Mouse (Mus musculus) stomach, postnatal 0 days (tissue): ENCODE measurements around the gene 4921539E11Rik. TPM values are rescaled to one million over a fixed set of nuclear protein-coding genes. Genes with fewer than 3 reads are reported as not detected.
A peak's percentile ranks its signal among the peaks of the same experiment; 100 is the strongest.

Source experiments
- ATAC-seq: fragments of 200-750 bp; cut with Nextera tagmentation; 2 replicates; pipeline ENCODE4 v1.8.0; 2017; ENCODE audit not compliant: low FRiP score, low TSS enrichment
- DNase-seq: peaks from one replicate; pipeline ENCODE4 v3.0.0-alpha.2; 2016; ENCODE audit warnings: low spot score
- H3K27ac ChIP-seq: fragments of 300-500 bp; sonication (generic); replicated peaks from 2 replicates; pipeline ENCODE4 v1.5.1; 2014; ENCODE audit warnings: mild to moderate bottlenecking, control low read depth
- H3K27me3 ChIP-seq: fragments of 300-500 bp; sonication (generic); 2 replicates; pipeline ENCODE4 v1.6.1; 2014; ENCODE audit warnings: low read length; ENCODE audit not compliant: control insufficient read depth, insufficient read depth
- H3K36me3 ChIP-seq: fragments of 300-500 bp; sonication (generic); 2 replicates; pipeline ENCODE4 v1.6.1; 2014; ENCODE audit warnings: low read length, mixed read lengths; ENCODE audit not compliant: control insufficient read depth, insufficient read depth
- H3K4me1 ChIP-seq: fragments of 300-500 bp; sonication (generic); replicated peaks from 2 replicates; pipeline ENCODE4 v1.6.1; 2014; ENCODE audit warnings: antibody characterized with exemption; ENCODE audit not compliant: control insufficient read depth, insufficient read depth
- H3K4me2 ChIP-seq: fragments of 300-500 bp; sonication (generic); replicated peaks from 2 replicates; pipeline ENCODE4 v1.6.1; 2014; ENCODE audit warnings: low read depth, mild to moderate bottlenecking, control low read depth, moderate library complexity
- H3K4me3 ChIP-seq: fragments of 300-500 bp; sonication (generic); 2 replicates; pipeline ENCODE4 v1.5.1; 2014; ENCODE audit warnings: low read depth, low read length, control low read depth
- H3K9ac ChIP-seq: fragments of 300-500 bp; sonication (generic); 2 replicates; pipeline ENCODE4 v1.6.1; 2014; ENCODE audit warnings: mild to moderate bottlenecking, low read length, control low read depth, mixed read lengths
- H3K9me3 ChIP-seq: fragments of 300-500 bp; sonication (generic); 2 replicates; pipeline ENCODE4 v1.6.1; 2016; ENCODE audit warnings: low read length; ENCODE audit not compliant: control insufficient read depth
- CTCF ChIP-seq: IDR thresholded peaks from 2 replicates; pipeline ENCODE4 v1.5.1; 2016; ENCODE audit warnings: antibody characterized with exemption, low read depth, mild to moderate bottlenecking, moderate library complexity
- EP300 ChIP-seq: optimal IDR thresholded peaks from 2 replicates; pipeline ENCODE3; 2016; ENCODE audit warnings: antibody characterized with exemption
- WGBS: fragments of 180-500 bp; shearing (Covaris S2); extraction: QIAGEN DNeasy Blood & Tissue Kit; methylation state at CpG from one replicate; pipeline ENCODE4 v1.1.7; 2014; 5-methylcytosine and 5-hydroxymethylcytosine counted together
- polyA plus RNA-seq: library from polyadenylated mRNA; unstranded; fragments of >200 nt; fragmentation: Nextera tagmentation; extraction: Ambion mirVana; gene quantifications from 2 replicates; pipeline ENCODE4 v1.2.1, GENCODE M21; 2015

4921539E11Rik gene
- polyA plus RNA-seq, 1 experiment from 2014 or later: not detected

DNA sequence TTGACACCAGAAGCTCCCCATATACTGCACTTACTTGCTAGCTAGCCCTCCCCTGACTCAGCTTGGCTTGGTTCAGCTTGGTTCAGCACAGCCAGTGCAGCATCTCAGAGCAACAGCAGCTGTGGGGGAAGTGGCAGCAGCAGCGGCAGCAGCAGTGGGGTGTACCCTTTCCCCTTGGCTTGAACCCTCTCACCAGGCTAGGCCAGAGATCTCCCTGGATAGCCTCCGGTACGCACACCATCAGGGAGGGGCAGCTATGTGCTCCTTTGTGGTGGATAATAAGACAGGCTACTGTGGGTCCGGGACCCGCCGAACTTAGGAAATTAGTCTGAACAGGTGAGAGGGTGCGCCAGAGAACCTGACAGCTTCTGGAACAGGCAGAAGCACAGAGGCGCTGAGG is 17.6 kb downstream of the 4921539E11Rik start:
- H3K27ac ChIP-seq: no peak overlapping the region
- H3K4me3 ChIP-seq: no peak overlapping the region
- TF ChIP-seq CTCF: no peak
- no peak for ATAC-seq
- no peaks in the 10 kb centered on the region for H3K9me3 ChIP-seq
- 56% methylated on average over 7 of the region's 8 CpGs for WGBS
- H3K36me3 ChIP-seq: no peaks in the 10 kb centered on the region
- no peaks in the 10 kb centered on the region for H3K27me3 ChIP-seq
- H3K4me1 ChIP-seq: no peaks in the 10 kb centered on the region
- H3K4me2 ChIP-seq: no peak overlapping the region
- H3K9ac ChIP-seq: no peak overlapping the region
- no peak for DNase-seq

- H3K4me2 ChIP-seq: no peak overlapping the region
- no peak overlapping the region for H3K4me3 ChIP-seq
- TF ChIP-seq CTCF: peak; percentile 53
- TF ChIP-seq EP300: no peak
- WGBS: 82% methylated on average over 4 of the region's 4 CpGs
- no peaks in the 10 kb centered on the region for H3K9me3 ChIP-seq
- no peaks in the 10 kb centered on the region for H3K4me1 ChIP-seq
- H3K36me3 ChIP-seq: no peaks in the 10 kb centered on the region
- no peak for ATAC-seq
- no peak for DNase-seq
- H3K27me3 ChIP-seq: no peaks in the 10 kb centered on the region
- H3K9ac ChIP-seq: no peak overlapping the region
- no peak overlapping the region for H3K27ac ChIP-seq
Measured at GRCm38 (mm10) chr4:103269336-103269735, 21.3 kb downstream of the 4921539E11Rik start.

GRCm38 (mm10) chr4:103265166-103265565 is 25.5 kb downstream of the 4921539E11Rik start:
- no peak overlapping the region; the same call in 1 of the 2 replicates for H3K27ac ChIP-seq
- no peaks in the 10 kb centered on the region for H3K36me3 ChIP-seq
- WGBS: 42% methylated on average over 2 of the region's 2 CpGs
- H3K4me2 ChIP-seq: no peak overlapping the region
- TF ChIP-seq EP300 (no peak), CTCF (no peak)
- H3K9ac ChIP-seq: no peak overlapping the region
- ATAC-seq: peak; percentile 92
- DNase-seq: peak; percentile 58
- no peaks in the 10 kb centered on the region for H3K9me3 ChIP-seq
- H3K27me3 ChIP-seq: no peaks in the 10 kb centered on the region
- 0 out of 2 replicates have a peak, but pooled peaks cover 3% of the 10 kb centered on the region for H3K4me1 ChIP-seq
- H3K4me3 ChIP-seq: no peak overlapping the region

- DNase-seq (peak; percentile 43), ATAC-seq (peak; percentile 91)
- no peak overlapping the region for H3K4me3 ChIP-seq
- H3K36me3 ChIP-seq: no peaks in the 10 kb centered on the region
- no peaks in the 10 kb centered on the region for H3K27me3 ChIP-seq
- WGBS: 14% methylated on average over 8 of the region's 8 CpGs
- TF ChIP-seq EP300 (no peak), CTCF (no peak)
- 0 out of 2 replicates have a peak, but pooled peaks cover 3% of the 10 kb centered on the region for H3K4me1 ChIP-seq
- no peak overlapping the region for H3K9ac ChIP-seq
- no peaks in the 10 kb centered on the region for H3K9me3 ChIP-seq
- peak overlapping the region; percentile 49; the same call in 1 of the 2 replicates for H3K27ac ChIP-seq
- no peak overlapping the region for H3K4me2 ChIP-seq
Measured at GRCm38 (mm10) chr4:103263812-103264396, 26.8 kb downstream of the 4921539E11Rik start.

DNA sequence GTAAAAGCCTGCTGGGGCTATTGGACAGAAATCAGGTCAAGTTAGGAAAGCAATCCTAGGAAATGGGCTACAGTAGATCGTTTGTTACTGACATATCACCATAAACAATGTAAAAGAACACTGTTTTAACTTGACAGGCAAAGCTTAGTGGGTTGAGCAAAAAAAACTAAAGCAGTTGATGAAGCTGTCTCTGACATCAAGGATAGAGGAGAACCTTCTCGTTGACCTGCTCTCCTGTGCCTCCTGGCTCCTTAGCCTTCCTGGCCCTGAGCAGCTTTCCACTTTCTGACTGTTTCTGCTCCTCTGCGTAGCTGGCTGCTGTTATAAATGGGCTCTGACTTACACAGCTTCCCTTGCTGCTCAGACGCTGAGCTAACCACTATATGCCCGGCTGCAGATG is 27.3 kb downstream of the 4921539E11Rik start:
- H3K9me3 ChIP-seq: no peaks in the 10 kb centered on the region
- H3K9ac ChIP-seq: no peak overlapping the region
- no peak for ATAC-seq
- no peak for DNase-seq
- H3K27me3 ChIP-seq: no peaks in the 10 kb centered on the region
- H3K27ac ChIP-seq: peak overlapping the region; percentile 49; the same call in 1 of the 2 replicates
- H3K4me1 ChIP-seq: 0 out of 2 replicates have a peak, but pooled peaks cover 3% of the 10 kb centered on the region
- no peaks in the 10 kb centered on the region for H3K36me3 ChIP-seq
- 11% methylated on average over 5 of the region's 5 CpGs for WGBS
- TF ChIP-seq CTCF (no peak), EP300 (no peak)
- H3K4me2 ChIP-seq: 0 out of 2 replicates have a peak overlapping the region, but pooled peaks have one; percentile 8
- no peak overlapping the region for H3K4me3 ChIP-seq

- Histone ChIP-seq H3K4me2 (no peak overlapping the region), H3K36me3 (no peaks in the 10 kb centered on the region), H3K4me1 (0 out of 2 replicates have a peak, but pooled peaks cover 3% of the 10 kb centered on the region), H3K4me3 (no peak overlapping the region), H3K27me3 (no peaks in the 10 kb centered on the region), H3K9me3 (no peaks in the 10 kb centered on the region), H3K9ac (no peak overlapping the region), H3K27ac (no peak overlapping the region)
- TF ChIP-seq EP300 (no peak), CTCF (peak; percentile 53)
- no peak for ATAC-seq
- DNase-seq: peak; percentile 19
- 78% methylated on average over 3 of the region's 3 CpGs for WGBS
Measured at GRCm38 (mm10) chr4:103258817-103259216, 31.8 kb downstream of the 4921539E11Rik start.
